Mouse (Mus musculus): ENCODE measurements around the gene Hoxd11.

- TF ChIP-seq CTCF (conservative IDR thresholded peaks at IDR 0.05; ENCODE audit: low read length), result no peak
- no peak for TF ChIP-seq NANOG (IDR thresholded peaks at IDR 0.05; ENCODE audit: borderline replicate concordance, low read length)
- no peak for TF ChIP-seq POU5F1 (IDR thresholded peaks at IDR 0.05; ENCODE audit: borderline replicate concordance, low read length)
Observed at GRCm38 (mm10) chr2:74668370-74669229, 10.8 kb upstream of the Hoxd11 start.

All from E14TG2a.4 (cell line).